Mouse (Mus musculus): ENCODE data around the gene Tinf2. TPM values are rescaled to one million over a fixed set of nuclear protein-coding genes. Genes with fewer than 3 reads are reported as not detected.

The Tinf2 gene
- polyA plus RNA-seq, 1 experiment from 2014 or later, result 33.9 TPM

DNA sequence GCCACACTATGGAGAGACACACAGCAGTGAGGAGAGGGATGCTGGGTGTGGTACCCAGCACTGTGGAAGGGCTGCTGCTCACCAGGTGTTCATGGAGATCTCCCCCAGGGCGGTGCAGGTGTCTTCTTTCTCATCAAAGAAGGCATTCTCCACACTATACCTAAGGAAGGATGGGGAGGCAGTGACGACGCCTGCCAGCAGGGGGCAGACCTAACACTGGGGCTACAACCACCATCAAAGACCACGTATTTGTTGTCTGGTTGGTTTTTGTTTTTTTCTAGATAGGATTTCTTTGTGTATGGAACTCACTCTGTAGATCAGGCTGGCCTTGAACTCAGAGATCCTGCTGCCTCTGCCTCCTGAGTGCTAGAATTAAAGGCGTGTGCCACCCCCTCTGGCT, 52.3 kb downstream of the Tinf2 start:
- no peaks in the 10 kb centered on the region for H3K27me3 ChIP-seq (replicated peaks)
- no peaks in the 10 kb centered on the region for H3K9me3 ChIP-seq
- H3K4me1 ChIP-seq, result peaks cover 4% of the 10 kb centered on the region; the same call in 1 of the 2 replicates
- H3K9ac ChIP-seq, result no peak overlapping the region
- H3K36me3 ChIP-seq, result peaks cover 80% of the 10 kb centered on the region
- no peak overlapping the region for H3K4me3 ChIP-seq (replicated peaks)
- H3K27ac ChIP-seq, result no peak overlapping the region
- H3K4me2 ChIP-seq, result no peak overlapping the region
- 61% methylated on average over 5 of the region's 5 CpGs for WGBS
- ATAC-seq (ENCODE audit: insufficient read depth, low FRiP score, low read depth), result no peak

GRCm38 (mm10) chr14:55628077-55628827, 53.4 kb downstream of the Tinf2 start:
- no peak for ATAC-seq (ENCODE audit: insufficient read depth, low FRiP score, low read depth)

More at GRCm38 (mm10) chr14:55628077-55628827, 53.4 kb downstream of the Tinf2 start:
- no peaks in the 10 kb centered on the region for H3K9me3 ChIP-seq
- no peak overlapping the region for H3K4me3 ChIP-seq (replicated peaks)
- no peaks in the 10 kb centered on the region for H3K4me1 ChIP-seq
- no peaks in the 10 kb centered on the region for H3K27me3 ChIP-seq (replicated peaks)
- no peak overlapping the region for H3K4me2 ChIP-seq
- H3K27ac ChIP-seq, result no peak overlapping the region
- H3K9ac ChIP-seq, result no peak overlapping the region
- 84% methylated on average over 27 of the region's 27 CpGs for whole genome bisulfite sequencing
- H3K36me3 ChIP-seq, result peaks cover 71% of the 10 kb centered on the region

Other genes with a start within 250 kb of the Tinf2 start
- gene Dhrs4, start 203.1 kb downstream of the Tinf2 start, polyA plus RNA-seq (2015; fragmentation: Nextera tagmentation; extraction: Ambion mirVana), result 121 TPM in 2 replicates
- gene Carmil3, start 191.2 kb downstream of the Tinf2 start, polyA plus RNA-seq (2015; fragmentation: Nextera tagmentation; extraction: Ambion mirVana), result 2.1 and 2.2 TPM in 2 replicates
- 0.23 and 0.42 TPM in 2 replicates for gene Cpne6, start 171.4 kb downstream of the Tinf2 start, polyA plus RNA-seq (2015; fragmentation: Nextera tagmentation; extraction: Ambion mirVana)
- gene Nrl, start 156.8 kb downstream of the Tinf2 start, polyA plus RNA-seq (2015; fragmentation: Nextera tagmentation; extraction: Ambion mirVana), result not detected in 2 replicates
- gene Pck2, start 141.6 kb downstream of the Tinf2 start, polyA plus RNA-seq (2015; fragmentation: Nextera tagmentation; extraction: Ambion mirVana), result 48.5 and 52.8 TPM in 2 replicates
- gene Dcaf11, start 121.8 kb downstream of the Tinf2 start, polyA plus RNA-seq (2015; fragmentation: Nextera tagmentation; extraction: Ambion mirVana), result 63.6 and 75.7 TPM in 2 replicates
- 1.2 and 1.4 TPM in 2 replicates for gene A730061H03Rik, start 121.4 kb downstream of the Tinf2 start, polyA plus RNA-seq (2015; fragmentation: Nextera tagmentation; extraction: Ambion mirVana)
- 0.50 and 1.2 TPM in 2 replicates for gene Fitm1, start 106.2 kb downstream of the Tinf2 start, polyA plus RNA-seq (2015; fragmentation: Nextera tagmentation; extraction: Ambion mirVana)
- 159 and 176 TPM in 2 replicates for gene Psme1, start 103.7 kb downstream of the Tinf2 start, polyA plus RNA-seq (2015; fragmentation: Nextera tagmentation; extraction: Ambion mirVana)
- gene Emc9, start 96.5 kb downstream of the Tinf2 start, polyA plus RNA-seq (2015; fragmentation: Nextera tagmentation; extraction: Ambion mirVana), result 9.4 and 11.2 TPM in 2 replicates
- 265 and 289 TPM in 2 replicates for gene Psme2, start 90.7 kb downstream of the Tinf2 start, polyA plus RNA-seq (2015; fragmentation: Nextera tagmentation; extraction: Ambion mirVana)
- gene Rnf31, start 90.1 kb downstream of the Tinf2 start, polyA plus RNA-seq (2015; fragmentation: Nextera tagmentation; extraction: Ambion mirVana), result 16.7 and 18.4 TPM in 2 replicates
- 11.6 and 12.1 TPM in 2 replicates for gene Irf9, start 78.2 kb downstream of the Tinf2 start, polyA plus RNA-seq (2015; fragmentation: Nextera tagmentation; extraction: Ambion mirVana)
- 9.2 and 10.7 TPM in 2 replicates for gene Rec8, start 63.8 kb downstream of the Tinf2 start, polyA plus RNA-seq (2015; fragmentation: Nextera tagmentation; extraction: Ambion mirVana)
- gene Ipo4, start 45.9 kb downstream of the Tinf2 start, polyA plus RNA-seq (2015; fragmentation: Nextera tagmentation; extraction: Ambion mirVana), result 81.1 and 82.4 TPM in 2 replicates
- gene Gm49378, start 43.9 kb downstream of the Tinf2 start, polyA plus RNA-seq (2015; fragmentation: Nextera tagmentation; extraction: Ambion mirVana), result 1.3 and 1.7 TPM in 2 replicates
- gene Tm9sf1, start 38.0 kb downstream of the Tinf2 start, polyA plus RNA-seq (2015; fragmentation: Nextera tagmentation; extraction: Ambion mirVana), result 123 and 124 TPM in 2 replicates
- 0.40 and 0.59 TPM in 2 replicates for gene Tssk4, start 31.6 kb downstream of the Tinf2 start, polyA plus RNA-seq (2015; fragmentation: Nextera tagmentation; extraction: Ambion mirVana)
- gene Mdp1, start 21.3 kb downstream of the Tinf2 start, polyA plus RNA-seq (2015; fragmentation: Nextera tagmentation; extraction: Ambion mirVana), result 51.3 and 54.3 TPM in 2 replicates
- gene Gmpr2, start 9.9 kb downstream of the Tinf2 start, polyA plus RNA-seq (2015; fragmentation: Nextera tagmentation; extraction: Ambion mirVana), result 53.5 and 54.6 TPM in 2 replicates
- 495 and 515 TPM in 2 replicates for gene Nedd8, start 9.7 kb downstream of the Tinf2 start, polyA plus RNA-seq (2015; fragmentation: Nextera tagmentation; extraction: Ambion mirVana)
- 17.9 and 30.5 TPM in 2 replicates for gene Tgm1, start 32.1 kb upstream of the Tinf2 start, polyA plus RNA-seq (2015; fragmentation: Nextera tagmentation; extraction: Ambion mirVana)
- 30.0 and 35.8 TPM in 2 replicates for gene Rabggta, start 40.4 kb upstream of the Tinf2 start, polyA plus RNA-seq (2015; fragmentation: Nextera tagmentation; extraction: Ambion mirVana)
- gene Dhrs1, start 63.9 kb upstream of the Tinf2 start, polyA plus RNA-seq (2015; fragmentation: Nextera tagmentation; extraction: Ambion mirVana), result 92.9 and 96.4 TPM in 2 replicates
- 34.3 and 36.7 TPM in 2 replicates for gene Nop9, start 63.9 kb upstream of the Tinf2 start, polyA plus RNA-seq (2015; fragmentation: Nextera tagmentation; extraction: Ambion mirVana)
- gene Cideb, start 76.6 kb upstream of the Tinf2 start, polyA plus RNA-seq (2015; fragmentation: Nextera tagmentation; extraction: Ambion mirVana), result 11.8 and 12.9 TPM in 2 replicates
- gene Ltb4r2, start 79.6 kb upstream of the Tinf2 start, polyA plus RNA-seq (2015; fragmentation: Nextera tagmentation; extraction: Ambion mirVana), result 0.85 and 0.96 TPM in 2 replicates
- 3.8 and 4.7 TPM in 2 replicates for gene Ltb4r1, start 84.1 kb upstream of the Tinf2 start, polyA plus RNA-seq (2015; fragmentation: Nextera tagmentation; extraction: Ambion mirVana)
- gene Adcy4, start 102.3 kb upstream of the Tinf2 start, polyA plus RNA-seq (2015; fragmentation: Nextera tagmentation; extraction: Ambion mirVana), result 6.3 and 8.0 TPM in 2 replicates
- 32.0 and 36.9 TPM in 2 replicates for gene Ripk3, start 107.0 kb upstream of the Tinf2 start, polyA plus RNA-seq (2015; fragmentation: Nextera tagmentation; extraction: Ambion mirVana)
- 35.5 and 40.9 TPM in 2 replicates for gene Nfatc4, start 141.3 kb upstream of the Tinf2 start, polyA plus RNA-seq (2015; fragmentation: Nextera tagmentation; extraction: Ambion mirVana)
- gene Nynrin, start 172.2 kb upstream of the Tinf2 start, polyA plus RNA-seq (2015; fragmentation: Nextera tagmentation; extraction: Ambion mirVana), result 15.4 and 18.5 TPM in 2 replicates
- 0.42 and 0.46 TPM in 2 replicates for gene Cbln3, start 202.6 kb upstream of the Tinf2 start, polyA plus RNA-seq (2015; fragmentation: Nextera tagmentation; extraction: Ambion mirVana)
- gene Khnyn, start 203.1 kb upstream of the Tinf2 start, polyA plus RNA-seq (2015; fragmentation: Nextera tagmentation; extraction: Ambion mirVana), result 16.5 and 18.1 TPM in 2 replicates
- gene Sdr39u1, start 218.5 kb upstream of the Tinf2 start, polyA plus RNA-seq (2015; fragmentation: Nextera tagmentation; extraction: Ambion mirVana), result 56.0 and 65.7 TPM in 2 replicates

All from stomach, embryonic 15.5 days (tissue).